Mouse (Mus musculus) MEL (cell line): ENCODE results near the gene Nutf2. TPM values are rescaled to one million over a fixed set of nuclear protein-coding genes. Genes with fewer than 3 reads are reported as not detected.

Source experiments
- DNase-seq: peaks from one replicate; pipeline ENCODE4 v3.0.0; 2011; ENCODE audit warnings: low read depth, low spot score
- H3K27ac ChIP-seq: 2 replicates; pipeline ENCODE4 v1.5.1; 2012; ENCODE audit warnings: low read depth, mild to moderate bottlenecking, control low read depth, low read length, moderate library complexity; ENCODE audit not compliant: control insufficient read depth
- H3K27me3 ChIP-seq, 2 experiments: fragments of 150-350 bp in 1 of 2; sonication (generic) in 1 of 2; 2 replicates each; pipeline ENCODE4 v1.6.1; 2012; ENCODE audit warnings: low read length in 2 of 2, mild to moderate bottlenecking in 2 of 2, improper control_type of control experiment in 1 of 2, moderate library complexity in 1 of 2; ENCODE audit not compliant: insufficient read depth in 2 of 2, control insufficient read depth in 1 of 2
- H3K36me3 ChIP-seq, 2 experiments: 2 replicates each; pipeline ENCODE4 v1.6.1; 2012 to 2014; ENCODE audit warnings: low read length in 2 of 2, improper control_type of control experiment in 1 of 2, inconsistent platforms in 1 of 2, mild to moderate bottlenecking in 1 of 2; ENCODE audit not compliant: insufficient read depth in 2 of 2, control insufficient read depth in 1 of 2
- H3K4me1 ChIP-seq, 2 experiments: fragments of 150-350 bp in 1 of 2; sonication (generic) in 1 of 2; 2 replicates each; pipeline ENCODE4 v1.6.1; 2012; ENCODE audit warnings: low read length in 2 of 2, improper control_type of control experiment in 1 of 2, mild to moderate bottlenecking in 1 of 2; ENCODE audit not compliant: insufficient read depth in 2 of 2, control insufficient read depth in 1 of 2
- H3K4me3 ChIP-seq, 2 experiments: fragments of 150-350 bp in 1 of 2; sonication (generic) in 1 of 2; 2 replicates each; pipeline ENCODE4 v1.5.1; 2012; ENCODE audit warnings: low read depth in 2 of 2, low read length in 2 of 2, mild to moderate bottlenecking in 2 of 2, moderate library complexity in 2 of 2, control low read depth in 1 of 2, improper control_type of control experiment in 1 of 2; ENCODE audit not compliant: control insufficient read depth in 1 of 2, insufficient read depth in 1 of 2
- H3K79me2 ChIP-seq: 2 replicates; pipeline ENCODE4 v1.6.1; 2012; ENCODE audit warnings: mild to moderate bottlenecking, low read length, moderate library complexity; ENCODE audit not compliant: control insufficient read depth, poor library complexity, insufficient read depth
- H3K9ac ChIP-seq: 2 replicates; pipeline ENCODE4 v1.6.1; 2012; ENCODE audit warnings: low read depth, mild to moderate bottlenecking, control low read depth, low read length, moderate library complexity; ENCODE audit not compliant: control insufficient read depth, poor library complexity, severe bottlenecking
- H3K9me3 ChIP-seq: fragments of 150-350 bp; sonication (generic); replicated peaks from 2 replicates; pipeline ENCODE4 v1.6.1; 2012; ENCODE audit warnings: mild to moderate bottlenecking, low read length, improper control_type of control experiment, moderate library complexity; ENCODE audit not compliant: insufficient read depth
- BHLHE40 ChIP-seq: IDR thresholded peaks from 2 replicates; pipeline ENCODE4 v1.6.1; 2012; ENCODE audit warnings: low read depth, mild to moderate bottlenecking, inconsistent platforms, low read length, improper control_type of control experiment, borderline replicate concordance
- CTCF ChIP-seq, 3 experiments: IDR thresholded peaks in 2 of 3; conservative IDR thresholded peaks in 1 of 3; 2 replicates each; pipeline ENCODE4 v1.5.1; 2011 to 2012; ENCODE audit warnings: low read length in 3 of 3, low read depth in 2 of 3, mild to moderate bottlenecking in 2 of 3, improper control_type of control experiment in 1 of 3, inconsistent platforms in 1 of 3, mixed read lengths in 1 of 3, moderate library complexity in 1 of 3; ENCODE audit not compliant: control insufficient read depth in 1 of 3, insufficient read depth in 1 of 3, poor library complexity in 1 of 3, severe bottlenecking in 1 of 3
- E2F4 ChIP-seq: IDR thresholded peaks from 2 replicates; pipeline ENCODE4 v1.6.1; 2011; ENCODE audit warnings: low read depth, low read length, improper control_type of control experiment, borderline replicate concordance
- ELF1 ChIP-seq: IDR thresholded peaks from 2 replicates; pipeline ENCODE4 v1.6.1; 2014; ENCODE audit warnings: low read depth, mild to moderate bottlenecking, inconsistent platforms, low read length, improper control_type of control experiment, moderate library complexity
- KAT2A ChIP-seq: conservative IDR thresholded peaks from 2 replicates; pipeline ENCODE4 v1.6.1; 2012; ENCODE audit warnings: low read depth, low read length, improper control_type of control experiment, inconsistent platforms
- MEF2A ChIP-seq: IDR thresholded peaks from 2 replicates; pipeline ENCODE4 v1.6.1; 2014; ENCODE audit warnings: low read depth, mild to moderate bottlenecking, inconsistent platforms, low read length, improper control_type of control experiment; ENCODE audit not compliant: poor library complexity, insufficient replicate concordance, severe bottlenecking; ENCODE audit errors: extremely low read depth
- MXI1 ChIP-seq: IDR thresholded peaks from 2 replicates; pipeline ENCODE4 v1.6.1; 2011; ENCODE audit warnings: mild to moderate bottlenecking, low read depth, low read length, improper control_type of control experiment
- MYB ChIP-seq: IDR thresholded peaks from 2 replicates; pipeline ENCODE4 v1.6.1; 2011; ENCODE audit warnings: mild to moderate bottlenecking, low read depth, low read length, improper control_type of control experiment
- MYC ChIP-seq: IDR thresholded peaks from 2 replicates; pipeline ENCODE4 v1.6.1; 2011; ENCODE audit warnings: low read depth, mild to moderate bottlenecking, low read length, improper control_type of control experiment, moderate library complexity
- NELFE ChIP-seq: IDR thresholded peaks from 2 replicates; pipeline ENCODE4 v1.6.1; 2011; ENCODE audit warnings: low read depth, low read length, improper control_type of control experiment
- NRF1 ChIP-seq: IDR thresholded peaks from 2 replicates; pipeline ENCODE4 v1.6.1; 2014; ENCODE audit warnings: low read depth, mild to moderate bottlenecking, inconsistent platforms, low read length, improper control_type of control experiment, moderate library complexity; ENCODE audit not compliant: poor library complexity, insufficient read depth, severe bottlenecking
- POLR2A ChIP-seq, 2 experiments: IDR thresholded peaks; 2 replicates each; pipeline ENCODE4 v1.6.1; 2011 to 2012; ENCODE audit warnings: low read length in 2 of 2, mild to moderate bottlenecking in 2 of 2, control low read depth in 1 of 2, improper control_type of control experiment in 1 of 2, low read depth in 1 of 2, moderate library complexity in 1 of 2; ENCODE audit not compliant: control insufficient read depth in 1 of 2, insufficient read depth in 1 of 2, poor library complexity in 1 of 2
- POLR2AphosphoS2 ChIP-seq: IDR thresholded peaks from 2 replicates; pipeline ENCODE4 v1.6.1; 2011; ENCODE audit warnings: low read length, improper control_type of control experiment
- RAD21 ChIP-seq: IDR thresholded peaks from 2 replicates; pipeline ENCODE4 v1.6.1; 2011; ENCODE audit warnings: mild to moderate bottlenecking, low read depth, low read length, improper control_type of control experiment
- SMC3 ChIP-seq: IDR thresholded peaks from 2 replicates; pipeline ENCODE4 v1.6.1; 2011; ENCODE audit warnings: low read depth, low read length, improper control_type of control experiment
- TCF12 ChIP-seq: IDR thresholded peaks from 2 replicates; pipeline ENCODE4 v1.6.1; 2014; ENCODE audit warnings: low read depth, mild to moderate bottlenecking, inconsistent platforms, low read length, improper control_type of control experiment, moderate library complexity
- USF2 ChIP-seq, 2 experiments: IDR thresholded peaks; 2 replicates each; pipeline ENCODE4 v1.6.1; 2011 to 2012; ENCODE audit warnings: improper control_type of control experiment in 2 of 2, low read length in 2 of 2, borderline replicate concordance in 1 of 2, inconsistent platforms in 1 of 2, low read depth in 1 of 2, mild to moderate bottlenecking in 1 of 2; ENCODE audit not compliant: insufficient read depth in 1 of 2
- ZKSCAN1 ChIP-seq: IDR thresholded peaks from 2 replicates; pipeline ENCODE4 v1.6.1; 2012; ENCODE audit warnings: low read depth, mild to moderate bottlenecking, inconsistent platforms, low read length, improper control_type of control experiment, moderate library complexity
- polyA plus RNA-seq, 2 experiments: library from polyadenylated mRNA; stranded (reverse) in 1 of 2; unstranded in 1 of 2; fragments of >175 nt in 1 of 2; fragments of >200 nt in 1 of 2; gene quantifications; 2 replicates each; pipeline versions ENCODE4 v1.2.1 to v1.2.4; 2012; ENCODE audit warnings: low replicate concordance in 2 of 2, low read depth in 1 of 2; ENCODE audit not compliant: insufficient read length in 2 of 2, insufficient read depth in 1 of 2, missing spikeins in 1 of 2
- total RNA-seq: library from RNA; depleted of rRNA; stranded (reverse); fragments of 300-350 nt; gene quantifications from 2 replicates; pipeline ENCODE4 v1.2.3, GENCODE M21; 2012

Nutf2 gene
- total and polyA plus RNA-seq, 3 experiments = 28.0 to 167 TPM; not detected in 1

DNA sequence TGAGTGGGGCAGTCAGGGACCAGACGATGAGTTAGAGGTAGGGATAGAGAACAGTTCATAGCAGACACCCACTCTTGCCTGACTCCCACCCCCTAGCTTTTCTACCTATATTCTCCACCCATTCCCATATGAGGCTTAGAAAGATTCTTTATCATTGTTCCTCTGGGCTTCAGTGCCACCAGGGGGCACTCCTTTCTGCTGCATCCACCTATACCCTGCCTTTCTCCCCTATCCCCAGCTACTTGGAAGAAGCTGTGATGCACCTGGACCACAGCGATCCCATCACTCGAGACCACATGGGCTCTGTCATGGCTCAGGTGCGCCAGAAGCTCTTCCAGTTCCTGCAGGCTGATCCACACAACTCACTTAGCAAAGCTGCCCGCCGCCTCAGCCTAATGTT, 32.1 kb downstream of the Nutf2 start:
- Histone ChIP-seq H3K4me1 (no peaks in the 10 kb centered on the region), H3K27ac (no peak overlapping the region), H3K79me2 (no peaks in the 10 kb centered on the region), H3K9ac (no peak overlapping the region), H3K27me3 (no peaks in the 10 kb centered on the region)
- TF ChIP-seq CTCF (IDR thresholded peaks at IDR 0.05 in 2 of 3, conservative IDR thresholded peaks at IDR 0.05 in 1 of 3; ENCODE audit: control insufficient read depth in 1 of 3, insufficient read depth in 1 of 3, low read depth in 2 of 3, low read length in 3 of 3, poor library complexity in 1 of 3, severe bottlenecking in 1 of 3) (peak; percentile 50 to 69 (median 68)), RAD21 (peak; percentile 49), SMC3 (peak; percentile 72), E2F4 (no peak)
- TF ChIP-seq, all 39 proteins: peak for 3
- H3K9me3 ChIP-seq = no peaks in the 10 kb centered on the region
- peak; percentile 44 for DNase-seq
- H3K36me3 ChIP-seq = peaks cover 0 to 1% of the 10 kb centered on the region in 2 experiments; a peak in 2 of 4 replicates
- no peak overlapping the region for H3K4me3 ChIP-seq

DNA sequence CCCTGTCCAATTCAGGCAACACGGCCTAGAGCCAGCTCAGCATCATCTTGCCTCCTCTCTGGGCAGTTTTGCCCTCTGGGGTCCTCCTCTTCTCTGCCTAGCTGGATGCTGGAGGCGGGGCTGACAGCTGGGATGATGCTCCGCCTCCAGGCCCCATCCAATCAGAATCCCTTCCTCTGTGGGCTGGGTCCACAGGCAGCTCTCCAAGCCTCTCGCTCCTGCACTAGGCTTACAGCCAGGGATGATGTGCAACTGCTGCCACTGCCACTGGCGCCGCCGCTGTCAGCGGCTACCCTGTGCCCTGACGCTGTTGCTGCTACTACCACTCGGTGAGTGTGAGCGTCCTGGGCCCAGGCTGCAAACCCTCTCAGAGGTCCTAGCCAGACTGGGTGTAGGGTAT, 33.0 kb downstream of the Nutf2 start, which contains the start of gene Nrn1l:
Nrn1l (plus strand) TSS at position 229 of the 400 bp plus-strand sequence.
- Histone ChIP-seq H3K4me1 (no peaks in the 10 kb centered on the region), H3K36me3 (no peaks in the 10 kb centered on the region; a peak in 1 of 4 replicates), H3K4me3 (no peak within 1 kb of the TSS), H3K27ac (no peak within 1 kb of the TSS), H3K27me3 (no peaks in the 10 kb centered on the region), H3K9me3 (no peaks in the 10 kb centered on the region), H3K79me2 (no peaks in the 10 kb centered on the region), H3K9ac (no peak within 1 kb of the TSS)
- TF ChIP-seq POLR2AphosphoS2 (no peak), CTCF (IDR thresholded peaks at IDR 0.05 in 2 of 3, conservative IDR thresholded peaks at IDR 0.05 in 1 of 3; ENCODE audit: control insufficient read depth in 1 of 3, insufficient read depth in 1 of 3, low read depth in 2 of 3, low read length in 3 of 3, poor library complexity in 1 of 3, severe bottlenecking in 1 of 3) (no peak), NELFE (no peak), ELF1 (no peak), USF2 (IDR thresholded peaks at IDR 0.05; ENCODE audit: borderline replicate concordance in 1 of 2, insufficient read depth in 1 of 2, low read depth in 1 of 2, low read length in 2 of 2) (no peak), MYC (no peak), TCF12 (no peak), BHLHE40 (no peak), ZKSCAN1 (no peak), MYB (no peak), NRF1 (no peak), MXI1 (no peak), POLR2A (IDR thresholded peaks at IDR 0.05; ENCODE audit: control insufficient read depth in 1 of 2, insufficient read depth in 1 of 2, low read depth in 1 of 2, low read length in 2 of 2, poor library complexity in 1 of 2) (no peak), SMC3 (no peak), MEF2A (no peak), KAT2A (no peak)
- DNase-seq = peak; percentile 68
